Mouse (Mus musculus): ENCODE data around the gene Adk.

GRCm38 (mm10) chr14:21027542-21027941 is 24.8 kb upstream of the Adk start:
- TF ChIP-seq ETS1 (conservative IDR thresholded peaks at IDR 0.05; ENCODE audit: low read depth, low read length) (no peak), CTCF (conservative IDR thresholded peaks at IDR 0.05 in 1 of 2, IDR thresholded peaks at IDR 0.05 in 1 of 2; ENCODE audit: low read depth in 2 of 2, low read length in 2 of 2) (no peak), MAFK (IDR thresholded peaks at IDR 0.05; ENCODE audit: insufficient replicate concordance, low read length) (no peak), GABPA (IDR thresholded peaks at IDR 0.05; ENCODE audit: insufficient replicate concordance, low read depth, low read length) (no peak), ZMIZ1 (IDR thresholded peaks at IDR 0.05; ENCODE audit: low read depth, low read length) (no peak), ELF1 (IDR thresholded peaks at IDR 0.05; ENCODE audit: low read depth, low read length) (no peak), UBTF (IDR thresholded peaks at IDR 0.05; ENCODE audit: low read depth, low read length) (no peak), JUN (IDR thresholded peaks at IDR 0.05; ENCODE audit: insufficient read depth, low read depth, low read length) (no peak), PAX5 (IDR thresholded peaks at IDR 0.05; ENCODE audit: low read length) (no peak), TCF12 (IDR thresholded peaks at IDR 0.05; ENCODE audit: low read depth, low read length) (no peak), MXI1 (IDR thresholded peaks at IDR 0.05; ENCODE audit: low read depth, low read length) (no peak), POLR2A (IDR thresholded peaks at IDR 0.05; ENCODE audit: low read depth, low read length) (no peak)

Measured in CH12.LX (cell line).